Mouse (Mus musculus) spleen, adult 2 months (tissue): ENCODE data around the gene Vmn1r210.

Experiments
- CTCF ChIP-seq: fragments of 200-500 bp; IDR thresholded peaks from 2 replicates; pipeline ENCODE4 v1.5.1; 2011; ENCODE audit warnings: mild to moderate bottlenecking, inconsistent platforms; ENCODE audit not compliant: insufficient read depth, insufficient read length, insufficient replicate concordance; ENCODE audit errors: extremely low read depth
- POLR2A ChIP-seq: fragments of 200-500 bp; IDR thresholded peaks from 2 replicates; pipeline ENCODE4 v1.6.1; 2011; ENCODE audit warnings: low read depth, low read length, inconsistent platforms

- no peak for TF ChIP-seq CTCF
- TF ChIP-seq POLR2A = no peak
Measured at GRCm38 (mm10) chr13:22846798-22847197, 15.7 kb upstream of the Vmn1r210 start.
